Mouse (Mus musculus) heart, postnatal 0 days (tissue): ENCODE data around the gene Prkg1.

ENCODE experiments used
- CTCF ChIP-seq: IDR thresholded peaks from 2 replicates; pipeline ENCODE4 v1.5.1; 2016; ENCODE audit warnings: antibody characterized with exemption, control low read depth, low read depth
- EP300 ChIP-seq: IDR thresholded peaks from 2 replicates; pipeline ENCODE4 v1.6.1; 2016; ENCODE audit warnings: antibody characterized with exemption, low read depth

GRCm38 (mm10) chr19:31662802-31663201 lies 102.0 kb downstream of the Prkg1 start:
- no peak for TF ChIP-seq EP300
- TF ChIP-seq CTCF: no peak
